Comparison of ENCODE assay signal across 10 mouse cellular contexts in genomic region chr9:56738261-56739171, GRCm38 (mm10). TPM values are rescaled to one million over a fixed set of nuclear protein-coding genes. Genes with fewer than 3 reads are reported as not detected.
DNase-seq lines count a peak whose midpoint lies in the region; ATAC-seq lines count a peak whose summit lies in the region.
"Had no signal": no experiment of that assay in that cellular context is flagged by ENCODE, and none has a peak within 500 bp of the region (broad histone marks: within the 10 kb centered on the region; RNA-seq: fewer than 3 reads in every experiment).

No protein-coding gene starts in this region.

- DNase-seq in left cerebral cortex, postnatal 10 days (ENCODE audit: extremely low spot score in 1 of 2, low spot score in 2 of 2) = peak; percentile 51 to 61
- DNase-seq in left cerebral cortex, adult 9 months (ENCODE audit: low spot score in 2 of 2) = no peak
- DNase-seq in ZHBTc4 (ENCODE audit: low read depth, low spot score) = peak; percentile 62
- DNase-seq in embryonic facial prominence, embryonic 11.5 days (ENCODE audit: low spot score) = peak; percentile 83
- DNase-seq in induced T-regulatory cell, adult 2 months (ENCODE audit: low read depth) = peak; percentile 33
- DNase-seq in thymus, postnatal 36 days = peak; percentile 22 to 38

- ATAC-seq in embryonic facial prominence, embryonic 11.5 days (replicated peaks; ENCODE audit: insufficient number of reproducible peaks, low FRiP score, low TSS enrichment, low read depth) = no peak
- ATAC-seq in megakaryocyte progenitor cell, adult 5-6 weeks (replicated peaks; ENCODE audit: poor library complexity) = 0 out of 2 replicates have a peak, but pooled peaks have one; percentile 31
- no peak for ATAC-seq in erythroblast, adult 5-6 weeks (replicated peaks; ENCODE audit: low FRiP score, poor library complexity, severe bottlenecking)

- no peak overlapping the region for H3K9ac ChIP-seq in embryonic facial prominence, embryonic 11.5 days (replicated peaks; ENCODE audit: low read length)
- H3K9ac ChIP-seq: embryonic facial prominence, embryonic 13.5 days; limb, embryonic 15.5 days had no signal

- H3K27me3 ChIP-seq in embryonic facial prominence, embryonic 11.5 days (ENCODE audit: control insufficient read depth, insufficient read depth, low read length) = no peaks in the 10 kb centered on the region

- WGBS in embryonic facial prominence, embryonic 11.5 days = 45% methylated on average over 9 of the region's 9 CpGs

- H3K27ac ChIP-seq in embryonic facial prominence, embryonic 11.5 days (replicated peaks; ENCODE audit: low read depth, low read length) = no peak overlapping the region
- H3K27ac ChIP-seq: embryonic facial prominence, embryonic 13.5 days; limb, embryonic 15.5 days had no signal

- H3K4me3 ChIP-seq in embryonic facial prominence, embryonic 11.5 days (ENCODE audit: low read depth, low read length) = no peak overlapping the region
- H3K4me3 ChIP-seq: embryonic facial prominence, embryonic 13.5 days; limb, embryonic 15.5 days had no signal

- no peaks in the 10 kb centered on the region for H3K4me1 ChIP-seq in embryonic facial prominence, embryonic 11.5 days (ENCODE audit: control insufficient read depth, insufficient read depth, low read length)
- H3K4me1 ChIP-seq: embryonic facial prominence, embryonic 13.5 days; limb, embryonic 15.5 days had no signal

- H3K9me3 ChIP-seq in embryonic facial prominence, embryonic 11.5 days (replicated peaks; ENCODE audit: control insufficient read depth, low read length) = no peaks in the 10 kb centered on the region
- H3K9me3 ChIP-seq: embryonic facial prominence, embryonic 13.5 days; limb, embryonic 15.5 days had no signal

- no peaks in the 10 kb centered on the region for H3K36me3 ChIP-seq in embryonic facial prominence, embryonic 11.5 days (replicated peaks; ENCODE audit: control insufficient read depth, insufficient read depth, low read depth, low read length)
- H3K36me3 ChIP-seq: embryonic facial prominence, embryonic 13.5 days; limb, embryonic 15.5 days had no signal

- intact Hi-C loops in left cerebral cortex, postnatal 10 days (cut with DNase I) = loop anchor here (5.0 kb wide), 1 partner anchor 59 kb away; the partner anchor contains the start of gene Lingo1

- H3K4me2 ChIP-seq in embryonic facial prominence, embryonic 11.5 days (ENCODE audit: low read depth, low read length) = no peak overlapping the region
- H3K4me2 ChIP-seq: embryonic facial prominence, embryonic 13.5 days; limb, embryonic 15.5 days had no signal

RNA-seq across cellular contexts. Expression of gene Lingo1, which starts 57.8 kb away (rescaled TPM):
- total RNA-seq in left cerebral cortex, postnatal 10 days (2021) = 100 to 1,000 TPM; 368 to 379 TPM
- 3.9 and 4.0 TPM in 2 replicates for polyA plus RNA-seq in embryonic facial prominence, embryonic 11.5 days (2014; fragmentation: Nextera tagmentation; extraction: Ambion mirVana)
- not detected in 2 replicates for total RNA-seq in megakaryocyte progenitor cell, adult 5-6 weeks (2015)
- total RNA-seq in megakaryocyte progenitor cell, adult 5-6 weeks (2017) = not detected in 2 replicates
- total RNA-seq in erythroblast, adult 5-6 weeks (2015; ENCODE audit: low replicate concordance) = not detected in 2 replicates
- not detected in 2 replicates for total RNA-seq in erythroblast, adult 5-6 weeks (2017; ENCODE audit: low replicate concordance)

Comparison
In these comparisons a context has a peak if more than half of its experiments do, and no peak if none do; other contexts are left out.
1. DNase-seq: peak in left cerebral cortex, postnatal 10 days (2 of 2), ZHBTc4 (single experiment), embryonic facial prominence, embryonic 11.5 days (single experiment), induced T-regulatory cell, adult 2 months (single experiment) and thymus, postnatal 36 days (2 of 2); none in left cerebral cortex, adult 9 months (0 of 2).
2. RNA of gene Lingo1, which starts 57.8 kb away (total RNA-seq): 368 to 379 TPM in left cerebral cortex, postnatal 10 days; not detected in megakaryocyte progenitor cell, adult 5-6 weeks and not detected in erythroblast, adult 5-6 weeks; every median in the first group is over 100 times any median in the second.